Mouse (Mus musculus): Measurements from ENCODE around the gene Sema3a. TPM values are rescaled to one million over a fixed set of nuclear protein-coding genes. Genes with fewer than 3 reads are reported as not detected.
"Not testable (repeated sequence)": the region's sequence is repeated elsewhere in the genome, so short reads cannot be mapped to it uniquely, and the experiment has no call there.

Gene Sema3a
- polyA plus RNA-seq, 1 experiment from 2014 or later = 19.1 TPM

DNA sequence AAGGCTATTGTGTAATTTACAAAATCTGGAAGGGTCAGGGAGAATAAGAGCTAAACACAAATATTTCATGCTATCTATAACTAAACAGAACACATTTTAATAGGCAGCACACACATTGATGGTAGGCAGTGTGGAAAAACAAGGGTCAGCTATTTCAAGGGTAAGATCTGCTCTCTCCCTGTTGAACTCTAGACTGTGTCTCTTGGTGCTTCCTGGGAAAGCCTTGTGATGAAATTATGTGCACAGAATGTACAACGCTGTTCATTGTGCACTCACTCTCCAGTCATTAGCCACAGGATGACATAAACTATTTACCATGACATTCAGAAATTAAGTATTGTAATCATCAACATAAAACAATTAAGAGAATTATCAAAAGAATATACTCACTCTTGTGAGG, 486.4 kb downstream of the Sema3a start:
- WGBS = 48% methylated on average over 1 of the region's 1 CpGs
- no peak for ATAC-seq (replicated peaks)
- H3K4me3 ChIP-seq = no peak overlapping the region

DNA sequence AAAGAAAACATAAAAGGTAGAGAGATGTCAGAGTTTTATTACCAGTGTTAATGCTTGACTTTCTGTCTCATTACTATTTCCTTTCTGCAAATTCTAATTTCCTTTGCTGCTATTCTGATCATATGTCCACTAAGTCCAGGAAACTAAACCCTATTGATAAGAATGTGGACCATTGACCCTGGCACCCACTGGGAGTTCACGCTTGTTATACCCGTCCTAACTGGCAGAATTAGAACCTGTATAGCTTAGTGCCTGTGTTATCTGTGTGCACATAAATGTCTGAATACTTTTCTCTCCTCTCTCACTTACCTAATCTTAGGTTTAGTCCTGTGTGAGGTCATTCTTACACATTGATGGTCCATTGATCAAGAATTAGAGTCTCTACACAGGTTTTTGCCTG, 486.9 kb downstream of the Sema3a start:
- no peak overlapping the region for H3K9ac ChIP-seq (replicated peaks)
- ATAC-seq (replicated peaks) = no peak
- no peaks in the 10 kb centered on the region for H3K9me3 ChIP-seq
- 74% methylated on average over 2 of the region's 2 CpGs for WGBS
- H3K36me3 ChIP-seq = no peaks in the 10 kb centered on the region
- no peak overlapping the region for H3K27ac ChIP-seq (replicated peaks)
- no peaks in the 10 kb centered on the region for H3K4me1 ChIP-seq
- no peak overlapping the region for H3K4me3 ChIP-seq
- H3K4me2 ChIP-seq (replicated peaks) = no peak overlapping the region
- H3K27me3 ChIP-seq = no peaks in the 10 kb centered on the region

More for the DNA sequence above, 486.4 kb downstream of the Sema3a start:
- no peaks in the 10 kb centered on the region for H3K9me3 ChIP-seq
- no peaks in the 10 kb centered on the region for H3K36me3 ChIP-seq
- no peak overlapping the region for H3K27ac ChIP-seq (replicated peaks)
- H3K9ac ChIP-seq (replicated peaks) = no peak overlapping the region
- no peak overlapping the region for H3K4me2 ChIP-seq (replicated peaks)
- no peaks in the 10 kb centered on the region for H3K4me1 ChIP-seq
- no peaks in the 10 kb centered on the region for H3K27me3 ChIP-seq

DNA sequence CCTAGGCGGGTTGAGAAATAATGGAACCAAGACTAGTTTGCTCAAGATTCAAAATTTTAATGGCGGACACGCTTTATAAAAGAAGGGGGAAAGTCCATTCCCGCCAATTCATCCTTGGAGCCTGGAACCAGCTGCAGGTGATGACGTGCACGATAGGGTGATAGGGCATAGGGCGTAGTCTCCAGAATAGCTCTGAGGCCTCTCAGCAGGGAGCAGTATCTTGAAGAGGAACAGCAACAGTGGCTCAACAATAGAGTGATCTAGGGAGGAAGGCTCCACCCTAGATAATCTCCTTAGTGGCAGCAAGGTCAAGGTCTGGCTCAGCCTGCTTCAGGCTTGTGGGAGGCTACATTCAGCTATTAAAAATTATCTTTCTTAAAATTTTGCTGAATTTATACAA, 489.4 kb downstream of the Sema3a start:
- H3K27ac ChIP-seq (replicated peaks); H3K27me3 ChIP-seq; H3K4me3 ChIP-seq; H3K9ac ChIP-seq (replicated peaks); H3K9me3 ChIP-seq; ATAC-seq (replicated peaks); H3K36me3 ChIP-seq; H3K4me2 ChIP-seq (replicated peaks); H3K4me1 ChIP-seq: not testable (repeated sequence)
- WGBS = 81% methylated on average over 7 of the region's 7 CpGs

DNA sequence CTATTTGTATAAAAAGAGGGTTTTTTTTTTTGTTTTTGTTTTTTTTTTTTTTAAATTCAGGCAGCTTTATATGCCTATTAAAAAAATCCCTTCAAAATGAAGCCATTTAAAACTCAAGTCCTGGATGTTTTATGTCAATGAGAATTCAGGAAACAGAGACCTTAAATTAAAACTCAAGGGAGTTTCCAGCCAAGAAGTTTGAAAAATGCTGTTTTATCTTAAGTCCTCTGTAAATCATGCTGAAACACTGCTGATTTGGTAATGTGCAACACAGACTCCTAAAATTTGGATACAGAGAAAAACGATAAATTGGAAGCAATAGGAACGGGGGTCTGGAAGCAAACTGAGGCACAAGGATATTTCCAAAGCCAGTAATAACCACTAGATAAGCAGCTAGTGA, 490.7 kb downstream of the Sema3a start:
- 92% methylated on average over 2 of the region's 2 CpGs for WGBS

DNA sequence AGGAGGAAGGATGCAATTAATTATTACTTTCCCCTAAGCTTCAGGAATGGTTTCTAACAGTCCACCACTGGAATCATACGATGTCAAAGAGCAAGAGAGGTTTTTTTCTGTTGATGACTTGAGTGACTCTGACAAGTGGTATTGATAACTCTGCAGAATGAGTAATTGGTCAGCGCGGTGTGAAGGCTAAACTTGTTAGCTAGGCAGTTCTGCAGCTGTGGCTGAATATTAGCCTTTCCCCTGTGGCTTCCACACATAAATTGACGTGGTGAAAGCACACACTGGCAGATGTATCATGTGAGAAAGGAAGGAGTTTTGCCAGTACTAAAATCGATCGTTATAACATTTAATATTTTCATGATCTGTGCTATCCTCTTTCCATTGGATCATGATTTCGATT, 497.4 kb downstream of the Sema3a start:
- 77% methylated on average over 7 of the region's 7 CpGs for WGBS
- Histone ChIP-seq H3K9ac (replicated peaks) (no peak overlapping the region), H3K9me3 (no peaks in the 10 kb centered on the region), H3K4me2 (replicated peaks) (no peak overlapping the region), H3K36me3 (no peaks in the 10 kb centered on the region), H3K4me1 (no peaks in the 10 kb centered on the region), H3K27ac (replicated peaks) (no peak overlapping the region), H3K4me3 (no peak overlapping the region), H3K27me3 (no peaks in the 10 kb centered on the region)
- no peak for ATAC-seq (replicated peaks)

More for the DNA sequence above, 490.7 kb downstream of the Sema3a start:
- Histone ChIP-seq H3K4me3 (no peak overlapping the region), H3K27ac (replicated peaks) (no peak overlapping the region), H3K4me2 (replicated peaks) (no peak overlapping the region), H3K9me3 (no peaks in the 10 kb centered on the region), H3K36me3 (no peaks in the 10 kb centered on the region), H3K4me1 (no peaks in the 10 kb centered on the region), H3K9ac (replicated peaks) (no peak overlapping the region), H3K27me3 (no peaks in the 10 kb centered on the region)
- ATAC-seq (replicated peaks) = no peak

DNA sequence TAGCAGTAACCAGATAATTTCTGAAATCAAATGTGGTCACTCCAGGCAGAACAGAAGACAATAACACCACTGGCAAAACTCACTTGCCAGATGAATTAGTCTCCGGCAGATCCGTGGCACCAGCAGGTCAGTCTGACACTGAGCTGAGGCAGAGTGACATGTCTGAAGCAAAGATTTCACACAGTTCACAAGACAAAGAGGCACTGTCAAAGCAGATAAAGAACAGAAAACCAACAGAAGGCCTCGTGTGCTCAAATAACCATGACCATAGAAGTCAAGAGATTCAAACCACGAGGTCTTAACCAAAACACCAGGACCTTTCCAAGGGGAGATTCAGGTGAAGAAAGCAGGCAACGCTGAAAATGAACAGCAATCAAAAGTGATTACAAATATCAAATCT, 499.5 kb downstream of the Sema3a start:
- 0 out of 2 replicates have a peak, but pooled peaks have one; percentile 21 for ATAC-seq (replicated peaks)

DNA sequence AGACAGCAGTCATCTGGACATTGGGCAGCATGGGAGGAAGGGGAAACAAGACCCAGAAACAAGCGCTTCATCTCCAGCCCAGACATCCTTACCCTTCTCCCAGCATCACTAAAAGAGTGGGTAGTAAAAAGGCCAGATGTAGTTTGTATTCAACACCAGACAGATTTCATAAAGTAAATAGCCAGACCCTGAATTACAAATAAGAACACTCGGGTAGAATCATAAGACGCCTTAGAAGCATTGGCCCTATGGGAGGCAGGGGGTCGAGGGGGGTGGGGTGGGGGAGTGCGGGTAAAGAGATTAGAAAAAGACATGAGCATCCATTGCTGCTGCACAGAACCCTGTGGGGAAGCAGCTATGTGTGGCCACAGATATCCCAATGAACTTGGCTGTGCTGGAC, 500.9 kb downstream of the Sema3a start:
- no peak for ATAC-seq (replicated peaks)
- H3K9ac ChIP-seq (replicated peaks) = no peak overlapping the region
- no peaks in the 10 kb centered on the region for H3K36me3 ChIP-seq
- no peak overlapping the region for H3K27ac ChIP-seq (replicated peaks)
- no peak overlapping the region for H3K4me3 ChIP-seq
- H3K27me3 ChIP-seq = no peaks in the 10 kb centered on the region
- no peaks in the 10 kb centered on the region for H3K9me3 ChIP-seq
- H3K4me1 ChIP-seq = peaks cover 10% of the 10 kb centered on the region
- no peak overlapping the region for H3K4me2 ChIP-seq (replicated peaks)
- 71% methylated on average over 5 of the region's 5 CpGs for WGBS

More for the DNA sequence above, 499.5 kb downstream of the Sema3a start:
- Histone ChIP-seq H3K9me3 (no peaks in the 10 kb centered on the region), H3K27me3 (no peaks in the 10 kb centered on the region), H3K4me3 (no peak overlapping the region), H3K9ac (replicated peaks) (no peak overlapping the region), H3K4me1 (peaks cover 10% of the 10 kb centered on the region), H3K27ac (replicated peaks) (no peak overlapping the region), H3K4me2 (replicated peaks) (no peak overlapping the region), H3K36me3 (no peaks in the 10 kb centered on the region)
- 18% methylated on average over 5 of the region's 5 CpGs for WGBS

DNA sequence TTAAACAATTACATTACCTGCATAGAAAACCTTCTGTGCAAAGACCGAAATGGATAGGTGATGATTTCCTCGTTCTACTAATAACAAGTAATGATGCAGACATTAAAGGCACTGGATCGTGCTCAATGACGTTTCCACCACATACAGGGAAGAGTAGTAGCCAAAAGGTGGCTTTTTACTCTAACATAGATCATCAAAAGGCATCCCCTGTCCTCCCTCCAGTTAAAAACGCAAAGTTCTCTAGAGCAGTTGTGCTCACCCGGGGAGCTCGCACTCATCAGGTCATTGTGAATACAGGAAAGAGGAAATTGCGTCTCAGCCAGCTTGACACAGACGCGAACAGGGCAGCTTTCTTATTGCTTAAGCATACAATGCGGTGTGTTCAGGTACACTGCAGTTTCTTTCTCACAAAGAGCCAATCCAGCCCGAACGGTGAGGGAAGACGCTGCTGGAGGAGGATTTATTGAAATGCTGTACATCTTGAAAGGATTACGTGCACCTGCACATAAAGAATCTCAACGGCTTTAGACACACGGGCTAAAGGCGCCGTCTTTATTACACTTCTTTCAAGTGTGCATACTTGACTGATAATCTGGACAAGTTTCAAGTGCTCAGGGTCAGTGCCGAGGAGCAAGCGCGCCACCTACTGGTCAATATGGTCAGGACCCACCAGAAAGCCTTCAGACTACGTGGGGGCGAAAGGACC, 503.5 kb downstream of the Sema3a start:
- 7% methylated on average over 24 of the region's 24 CpGs for WGBS
- Histone ChIP-seq H3K36me3 (no peaks in the 10 kb centered on the region), H3K27me3 (no peaks in the 10 kb centered on the region)

DNA sequence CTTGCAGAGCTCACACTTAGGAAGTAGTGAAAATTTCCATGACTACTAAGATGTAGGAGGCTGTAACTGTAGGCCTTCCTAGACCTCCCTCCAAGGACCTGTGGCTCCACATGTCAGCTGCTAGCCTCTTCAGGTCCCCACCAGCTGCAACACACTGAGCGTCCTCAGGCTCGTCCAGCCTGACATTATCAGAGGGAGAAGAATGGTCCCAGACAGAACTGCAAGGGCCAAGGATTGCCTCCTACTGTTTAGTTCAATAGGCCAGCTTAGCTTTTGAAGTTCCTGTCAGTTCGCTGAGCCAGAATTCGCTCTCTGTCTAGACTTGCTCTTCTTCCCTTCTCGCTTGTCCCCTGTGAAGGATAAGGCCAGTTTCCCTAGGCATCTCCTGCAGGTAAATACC, 504.7 kb downstream of the Sema3a start:
- Histone ChIP-seq H3K9me3 (no peaks in the 10 kb centered on the region), H3K4me2 (replicated peaks) (no peak overlapping the region), H3K4me3 (no peak overlapping the region), H3K27ac (replicated peaks) (no peak overlapping the region), H3K36me3 (no peaks in the 10 kb centered on the region), H3K9ac (replicated peaks) (no peak overlapping the region), H3K4me1 (peaks cover 10% of the 10 kb centered on the region), H3K27me3 (no peaks in the 10 kb centered on the region)
- no peak for ATAC-seq (replicated peaks)
- 16% methylated on average over 5 of the region's 5 CpGs for WGBS

More for the DNA sequence above, 503.5 kb downstream of the Sema3a start:
- Histone ChIP-seq H3K27ac (replicated peaks) (0 out of 2 replicates have a peak overlapping the region, but pooled peaks have one; percentile 17), H3K4me2 (replicated peaks) (peak overlapping the region; percentile 72), H3K9ac (replicated peaks) (peak overlapping the region; percentile 48), H3K4me3 (peak overlapping the region; percentile 49), H3K9me3 (no peaks in the 10 kb centered on the region), H3K4me1 (peaks cover 10% of the 10 kb centered on the region)
- peak; percentile 91 for ATAC-seq (replicated peaks)

DNA sequence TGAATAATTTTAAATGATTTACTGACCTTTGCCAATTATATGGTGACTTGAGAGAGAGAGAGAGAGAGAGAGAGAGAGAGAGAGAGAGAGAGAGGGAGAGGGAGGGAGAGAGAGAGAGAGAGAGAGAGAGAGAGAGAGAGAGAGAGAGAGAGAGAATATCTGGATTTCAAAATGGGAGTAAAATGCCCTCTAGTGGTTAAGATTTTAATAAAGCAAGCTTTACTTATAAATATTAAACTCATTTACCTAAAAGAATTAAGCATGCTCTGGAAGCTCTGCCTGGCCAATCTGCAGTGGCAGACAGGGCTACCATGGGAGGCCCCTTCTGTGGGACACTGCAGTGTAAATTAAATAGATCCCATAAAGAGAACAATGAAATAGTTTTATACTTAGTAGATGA, 505.5 kb downstream of the Sema3a start:
- H3K9me3 ChIP-seq = no peaks in the 10 kb centered on the region
- no peaks in the 10 kb centered on the region for H3K27me3 ChIP-seq
- no peaks in the 10 kb centered on the region for H3K36me3 ChIP-seq
- no peak overlapping the region for H3K27ac ChIP-seq (replicated peaks)
- no peak overlapping the region for H3K4me2 ChIP-seq (replicated peaks)
- ATAC-seq (replicated peaks) = no peak
- H3K9ac ChIP-seq (replicated peaks) = no peak overlapping the region
- H3K4me1 ChIP-seq = peaks cover 10% of the 10 kb centered on the region
- H3K4me3 ChIP-seq = no peak overlapping the region

DNA sequence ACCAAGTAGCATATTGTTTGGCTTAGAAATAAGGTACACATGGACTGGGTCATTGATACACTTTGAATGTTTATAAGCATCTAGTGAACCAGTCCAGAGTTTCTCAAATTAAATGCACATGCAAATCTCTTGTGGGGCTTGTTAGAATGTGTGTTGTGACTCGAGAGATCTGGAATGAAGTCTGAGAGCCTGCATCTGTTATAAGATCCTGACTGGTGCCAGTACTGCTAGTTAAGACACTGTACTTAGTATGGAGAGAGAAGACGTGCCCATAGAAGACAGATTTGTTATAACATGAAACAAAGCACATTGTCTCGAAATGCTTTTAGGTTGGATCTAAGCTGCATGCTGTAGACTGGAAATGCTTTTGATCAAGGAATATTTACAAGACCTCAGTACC, 511.0 kb downstream of the Sema3a start:
- Histone ChIP-seq H3K27me3 (no peaks in the 10 kb centered on the region), H3K4me1 (peaks cover 5% of the 10 kb centered on the region; the same call in 1 of the 2 replicates), H3K36me3 (no peaks in the 10 kb centered on the region), H3K9ac (replicated peaks) (no peak overlapping the region), H3K27ac (replicated peaks) (no peak overlapping the region), H3K4me3 (no peak overlapping the region), H3K4me2 (replicated peaks) (no peak overlapping the region), H3K9me3 (no peaks in the 10 kb centered on the region)
- 41% methylated on average over 3 of the region's 3 CpGs for WGBS
- ATAC-seq (replicated peaks) = peak; percentile 58; the same call in 1 of the 2 replicates
